Mouse (Mus musculus) myocyte (in vitro differentiated cells): Measurements from ENCODE around the gene Pogz. TPM values are rescaled to one million over a fixed set of nuclear protein-coding genes. Genes with fewer than 3 reads are reported as not detected.

Experiments
- H3K27me3 ChIP-seq: one replicate; pipeline ENCODE4 v1.6.1; 2011; ENCODE audit not compliant: control insufficient read depth, insufficient read depth, insufficient read length
- H3K36me3 ChIP-seq: one replicate; pipeline ENCODE4 v1.6.1; 2011; ENCODE audit not compliant: control insufficient read depth, insufficient read depth
- H3K4me2 ChIP-seq: one replicate; pipeline ENCODE4 v1.6.1; 2011; ENCODE audit warnings: low read depth, control low read depth
- H3K4me3 ChIP-seq: one replicate; pipeline ENCODE4 v1.5.1; 2011; ENCODE audit warnings: mild to moderate bottlenecking, control low read depth, moderate library complexity
- H3K79me2 ChIP-seq: one replicate; pipeline ENCODE4 v1.6.1; 2011; ENCODE audit not compliant: control insufficient read depth, insufficient read depth
- H3ac ChIP-seq: one replicate; pipeline ENCODE4 v1.6.1; 2011; ENCODE audit not compliant: control insufficient read depth, insufficient read length
- CEBPB ChIP-seq: IDR thresholded peaks from 2 replicates; pipeline ENCODE4 v1.6.1; 2011; ENCODE audit warnings: mild to moderate bottlenecking, moderate library complexity; ENCODE audit not compliant: poor library complexity, insufficient read depth, severe bottlenecking
- E2F4 ChIP-seq: IDR thresholded peaks from one replicate; pipeline ENCODE4 v1.6.1; 2011; ENCODE audit warnings: mild to moderate bottlenecking, control low read depth, moderate library complexity; ENCODE audit not compliant: insufficient read depth
- MAX ChIP-seq: IDR thresholded peaks from one replicate; pipeline ENCODE4 v1.6.1; 2011; ENCODE audit warnings: low read depth, mild to moderate bottlenecking, control low read depth
- MYOD1 ChIP-seq, 3 experiments: IDR thresholded peaks; one replicate each; pipeline ENCODE4 v1.6.1; 2011; ENCODE audit warnings: control low read depth in 2 of 3, low read depth in 2 of 3, mild to moderate bottlenecking in 2 of 3, moderate library complexity in 1 of 3; ENCODE audit not compliant: insufficient read length in 2 of 3, control insufficient read depth in 1 of 3
- MYOG ChIP-seq, 3 experiments: IDR thresholded peaks; one replicate each; pipeline ENCODE4 v1.6.1; 2011; ENCODE audit warnings: control low read depth in 2 of 3, low read depth in 2 of 3, mild to moderate bottlenecking in 2 of 3; ENCODE audit not compliant: insufficient read length in 2 of 3, control insufficient read depth in 1 of 3, insufficient read depth in 1 of 3
- POLR2A ChIP-seq: IDR thresholded peaks from one replicate; pipeline ENCODE4 v1.6.1; 2011; ENCODE audit warnings: low read depth, mild to moderate bottlenecking, control low read depth, moderate library complexity; ENCODE audit not compliant: insufficient read length
- POLR2AphosphoS2 ChIP-seq: IDR thresholded peaks from one replicate; pipeline ENCODE4 v1.6.1; 2011; ENCODE audit warnings: low read depth, control low read depth; ENCODE audit not compliant: insufficient read length
- REST ChIP-seq: IDR thresholded peaks from one replicate; pipeline ENCODE4 v1.6.1; 2011; ENCODE audit warnings: mild to moderate bottlenecking, control low read depth, moderate library complexity; ENCODE audit not compliant: insufficient read depth, insufficient read length
- SRF ChIP-seq: IDR thresholded peaks from one replicate; pipeline ENCODE4 v1.6.1; 2011; ENCODE audit warnings: low read depth; ENCODE audit not compliant: control insufficient read depth, insufficient read length
- TCF12 ChIP-seq: IDR thresholded peaks from one replicate; pipeline ENCODE4 v1.6.1; 2011; ENCODE audit warnings: mild to moderate bottlenecking, control low read depth; ENCODE audit not compliant: poor library complexity, insufficient read depth, severe bottlenecking
- TCF3 ChIP-seq: IDR thresholded peaks from one replicate; pipeline ENCODE4 v1.6.1; 2011; ENCODE audit warnings: low read depth, control low read depth; ENCODE audit not compliant: insufficient read length
- USF1 ChIP-seq: IDR thresholded peaks from one replicate; pipeline ENCODE4 v1.6.1; 2011; ENCODE audit warnings: low read depth, mild to moderate bottlenecking, control low read depth, moderate library complexity
- polyA plus RNA-seq: library from polyadenylated mRNA; unstranded; fragments of >200 nt; fragmentation: generic; extraction: Trizol; gene quantifications from one replicate; pipeline ENCODE4 v1.2.1, GENCODE M21; 2012; ENCODE audit warnings: missing spikeins

The Pogz gene
- polyA plus RNA-seq, 1 experiment = 11.5 TPM

GRCm38 (mm10) chr3:94808296-94808695, 29.1 kb upstream of the Pogz start:
- TF ChIP-seq SRF (no peak), CEBPB (no peak), USF1 (no peak), E2F4 (no peak), MYOD1 (IDR thresholded peaks at IDR 0.05; ENCODE audit: control insufficient read depth in 1 of 3, insufficient read length in 2 of 3, low read depth in 2 of 3) (no peak), MAX (no peak), TCF3 (no peak), MYOG (IDR thresholded peaks at IDR 0.05; ENCODE audit: control insufficient read depth in 1 of 3, insufficient read depth in 1 of 3, insufficient read length in 2 of 3, low read depth in 2 of 3) (no peak), POLR2A (no peak), POLR2AphosphoS2 (no peak), TCF12 (no peak), REST (no peak)
- H3K79me2 ChIP-seq = no peaks in the 10 kb centered on the region
- no peaks in the 10 kb centered on the region for H3K27me3 ChIP-seq

GRCm38 (mm10) chr3:94811628-94812027, 25.7 kb upstream of the Pogz start:
- Histone ChIP-seq H3K36me3 (no peaks in the 10 kb centered on the region), H3K79me2 (no peaks in the 10 kb centered on the region), H3K4me3 (no peak overlapping the region), H3K4me2 (no peak overlapping the region), H3K27me3 (no peaks in the 10 kb centered on the region), H3ac (no peak overlapping the region)
- TF ChIP-seq CEBPB (no peak), MYOG (IDR thresholded peaks at IDR 0.05; ENCODE audit: control insufficient read depth in 1 of 3, insufficient read depth in 1 of 3, insufficient read length in 2 of 3, low read depth in 2 of 3) (no peak), TCF3 (no peak), MYOD1 (IDR thresholded peaks at IDR 0.05; ENCODE audit: control insufficient read depth in 1 of 3, insufficient read length in 2 of 3, low read depth in 2 of 3) (no peak)

More at GRCm38 (mm10) chr3:94808296-94808695, 29.1 kb upstream of the Pogz start:
- Histone ChIP-seq H3ac (no peak overlapping the region), H3K4me2 (no peak overlapping the region), H3K4me3 (no peak overlapping the region), H3K36me3 (no peaks in the 10 kb centered on the region)

GRCm38 (mm10) chr3:94813651-94814050, 23.7 kb upstream of the Pogz start:
- no peak for TF ChIP-seq MYOD1 (IDR thresholded peaks at IDR 0.05; ENCODE audit: control insufficient read depth in 1 of 3, insufficient read length in 2 of 3, low read depth in 2 of 3)
- no peak for TF ChIP-seq TCF12
- TF ChIP-seq MAX = no peak
- no peak for TF ChIP-seq USF1
- no peak for TF ChIP-seq POLR2A
- TF ChIP-seq POLR2AphosphoS2 = no peak
- no peak for TF ChIP-seq TCF3
- no peak for TF ChIP-seq REST
- TF ChIP-seq MYOG (IDR thresholded peaks at IDR 0.05; ENCODE audit: control insufficient read depth in 1 of 3, insufficient read depth in 1 of 3, insufficient read length in 2 of 3, low read depth in 2 of 3) = no peak
- no peak for TF ChIP-seq E2F4
- TF ChIP-seq SRF = no peak
- TF ChIP-seq CEBPB = no peak
- H3ac ChIP-seq = no peak overlapping the region
- no peaks in the 10 kb centered on the region for H3K36me3 ChIP-seq
- no peak overlapping the region for H3K4me3 ChIP-seq
- H3K4me2 ChIP-seq = no peak overlapping the region
- no peaks in the 10 kb centered on the region for H3K79me2 ChIP-seq
- no peaks in the 10 kb centered on the region for H3K27me3 ChIP-seq

- Histone ChIP-seq H3ac (no peak overlapping the region), H3K27me3 (no peaks in the 10 kb centered on the region), H3K36me3 (no peaks in the 10 kb centered on the region), H3K4me3 (no peak overlapping the region), H3K79me2 (no peaks in the 10 kb centered on the region), H3K4me2 (no peak overlapping the region)
- TF ChIP-seq CEBPB (no peak), REST (no peak), MYOD1 (IDR thresholded peaks at IDR 0.05; ENCODE audit: control insufficient read depth in 1 of 3, insufficient read length in 2 of 3, low read depth in 2 of 3) (no peak), SRF (no peak), USF1 (no peak), POLR2AphosphoS2 (no peak), MYOG (IDR thresholded peaks at IDR 0.05; ENCODE audit: control insufficient read depth in 1 of 3, insufficient read depth in 1 of 3, insufficient read length in 2 of 3, low read depth in 2 of 3) (no peak), TCF3 (no peak), POLR2A (no peak), TCF12 (no peak), E2F4 (no peak)
Observed at GRCm38 (mm10) chr3:94814063-94814462, 23.3 kb upstream of the Pogz start.

- Histone ChIP-seq H3K79me2 (no peaks in the 10 kb centered on the region), H3K4me3 (no peak overlapping the region), H3K36me3 (no peaks in the 10 kb centered on the region), H3K27me3 (no peaks in the 10 kb centered on the region), H3ac (no peak overlapping the region), H3K4me2 (no peak overlapping the region)
- TF ChIP-seq TCF3 (no peak), USF1 (no peak), POLR2AphosphoS2 (no peak), TCF12 (no peak), CEBPB (no peak), POLR2A (no peak), MYOD1 (IDR thresholded peaks at IDR 0.05; ENCODE audit: control insufficient read depth in 1 of 3, insufficient read length in 2 of 3, low read depth in 2 of 3) (no peak), SRF (no peak), E2F4 (no peak), REST (no peak), MAX (no peak), MYOG (IDR thresholded peaks at IDR 0.05; ENCODE audit: control insufficient read depth in 1 of 3, insufficient read depth in 1 of 3, insufficient read length in 2 of 3, low read depth in 2 of 3) (no peak)
Observed at GRCm38 (mm10) chr3:94814663-94815062, 22.7 kb upstream of the Pogz start.
